In the genomic region with DNA sequence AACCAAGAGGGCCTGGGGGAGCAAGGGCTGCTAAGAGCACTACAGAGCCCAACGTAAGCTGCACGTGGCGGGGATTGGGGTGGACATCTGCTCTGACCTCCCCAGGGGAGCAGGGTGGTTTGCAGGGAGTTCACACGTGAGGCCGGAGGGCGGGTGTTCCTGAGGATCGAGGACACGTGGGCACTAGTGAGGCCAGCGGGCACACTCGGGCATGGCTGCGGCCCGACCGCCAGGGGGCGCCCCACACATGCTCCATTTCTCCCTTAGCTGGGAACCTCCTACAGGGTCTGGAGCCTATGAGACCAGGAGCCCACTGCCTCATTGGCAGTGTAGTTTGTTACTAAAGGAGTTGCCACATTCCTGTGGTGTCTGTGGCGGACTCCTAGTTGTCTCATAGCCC, we compare ENCODE assay signal across 8 mouse cellular contexts. TPM values are rescaled to one million over a fixed set of nuclear protein-coding genes. Genes with fewer than 3 reads are reported as not detected.
DNase-seq lines count a peak whose midpoint lies in the region; ATAC-seq lines count a peak whose summit lies in the region.

No protein-coding gene starts in this region.

- ATAC-seq in cerebellum, adult (ENCODE audit: insufficient number of reproducible peaks, low FRiP score, low TSS enrichment): no peak
- peak; percentile 66 for ATAC-seq in megakaryocyte-erythroid progenitor cell, adult 5-6 weeks (replicated peaks; ENCODE audit: low FRiP score, low TSS enrichment, poor library complexity, severe bottlenecking)

- intact Hi-C loops in left cerebral cortex, postnatal 14 days (cut with DNase I): loop anchor here (2.0 to 5.0 kb wide), 2 partner anchors 51 to 162 kb away; no protein-coding TSS in a partner anchor

- DNase-seq in cerebellum, adult 11 months: peak; percentile 53
- peak; percentile 58 for DNase-seq in cerebellum, adult 11-12 months
- DNase-seq in frontal cortex, adult 2 months (ENCODE audit: extremely low spot score in 1 of 2, low spot score in 1 of 2): peak; percentile 53 to 84
- DNase-seq in induced T-regulatory cell, adult 2 months (ENCODE audit: low read depth): peak; percentile 79
- peak; percentile 73 to 84 for DNase-seq in left cerebral cortex, postnatal 14 days (ENCODE audit: low spot score in 2 of 2)
- DNase-seq in spleen, postnatal 14 days (ENCODE audit: low spot score in 2 of 2): peak; percentile 60 to 73

RNA-seq across cellular contexts. Expression of gene Tmem200b, which starts 5.1 kb away (rescaled TPM):
- 3.4 and 5.2 TPM in 2 replicates for polyA plus RNA-seq in frontal cortex, adult 2 months (2012; rRNA removed)
- total RNA-seq in left cerebral cortex, postnatal 14 days (2021): 1 to 10 TPM; 5.9 to 6.1 TPM
- total RNA-seq in megakaryocyte-erythroid progenitor cell, adult 5-6 weeks (2014; fragmentation: Nextera tagmentation): not detected in 2 replicates
- 0.80 TPM in 1 of 2 replicates, not detected in the other for total RNA-seq in megakaryocyte-erythroid progenitor cell, adult 5-6 weeks (2017)

RNA-seq across cellular contexts. Expression of gene Srsf4, which starts 43.0 kb away (rescaled TPM):
- polyA plus RNA-seq in frontal cortex, adult 2 months (2012; rRNA removed): 86.3 and 89.5 TPM in 2 replicates
- 10 to 100 TPM; 67.2 to 78.6 TPM for total RNA-seq in left cerebral cortex, postnatal 14 days (2021)
- total RNA-seq in megakaryocyte-erythroid progenitor cell, adult 5-6 weeks (2014; fragmentation: Nextera tagmentation): 74.7 and 95.5 TPM in 2 replicates
- 89.4 and 114 TPM in 2 replicates for total RNA-seq in megakaryocyte-erythroid progenitor cell, adult 5-6 weeks (2017)
